Mouse (Mus musculus): ENCODE measurements around the gene Mbnl2.

DNA sequence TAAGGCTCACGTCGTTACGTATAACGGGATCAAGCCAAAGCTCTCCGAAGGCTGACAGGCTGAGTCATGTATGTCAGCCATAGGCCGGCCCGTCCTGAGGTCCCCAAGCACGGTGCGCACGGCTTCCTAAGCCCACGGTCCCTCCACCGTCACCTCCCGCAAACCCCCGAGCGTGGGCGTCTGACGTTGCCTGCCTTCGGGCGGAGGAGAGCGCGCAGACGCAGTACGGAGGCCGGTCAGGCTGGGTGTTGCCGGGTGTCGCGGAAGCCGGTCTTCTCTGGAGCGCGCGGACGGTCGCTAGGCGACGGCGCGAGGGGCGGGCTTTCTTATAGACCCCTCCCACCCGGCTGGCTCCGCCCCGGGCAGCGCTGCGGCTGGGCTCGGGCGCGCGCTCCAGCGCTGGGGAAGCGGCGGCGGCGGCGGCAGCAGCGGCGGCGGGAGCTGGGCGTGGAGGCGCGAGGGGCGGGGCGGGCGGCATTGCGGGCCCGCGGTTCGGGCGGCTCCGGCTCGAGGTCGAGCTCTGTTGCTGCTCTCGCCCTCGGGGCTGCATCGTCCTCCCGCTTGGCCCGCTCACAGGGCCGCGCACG is 202.6 kb downstream of the Mbnl2 start, which contains the start of gene Rap2a:
- TF ChIP-seq CTCF (IDR thresholded peaks at IDR 0.05; ENCODE audit: extremely low read depth, insufficient read depth, insufficient read length, insufficient replicate concordance) (no peak), POLR2A (IDR thresholded peaks at IDR 0.05; ENCODE audit: low read depth, low read length) (peak; percentile 57)
